Mouse (Mus musculus) forebrain, embryonic 16.5 days (tissue): ENCODE measurements at regions not wholly inside any gene's neighbourhood (a gene's known extent, or its start where the extent isn't known, plus 50 kb on each side); places are given as distances from the start of the nearest gene placed in this dataset.

Experiments used
- ATAC-seq: fragments of 200-750 bp; cut with Nextera tagmentation; 2 replicates; pipeline ENCODE4 v1.8.0; 2017; ENCODE audit warnings: mild to moderate bottlenecking, moderate library complexity
- H3K27ac ChIP-seq: fragments of 300-500 bp; sonication (generic); 2 replicates; pipeline ENCODE4 v1.5.1; 2014; ENCODE audit warnings: low read length, control low read depth
- H3K27me3 ChIP-seq: fragments of 300-500 bp; sonication (generic); replicated peaks from 2 replicates; pipeline ENCODE4 v1.6.1; 2014; ENCODE audit warnings: low read length; ENCODE audit not compliant: control insufficient read depth, insufficient read depth
- H3K36me3 ChIP-seq: fragments of 300-500 bp; sonication (generic); 2 replicates; pipeline ENCODE4 v1.6.1; 2014; ENCODE audit not compliant: control insufficient read depth, insufficient read depth
- H3K4me1 ChIP-seq: fragments of 300-500 bp; sonication (generic); replicated peaks from 2 replicates; pipeline ENCODE4 v1.6.1; 2014; ENCODE audit warnings: low read length; ENCODE audit not compliant: control insufficient read depth, insufficient read depth
- H3K4me2 ChIP-seq: fragments of 300-500 bp; sonication (generic); 2 replicates; pipeline ENCODE4 v1.6.1; 2014; ENCODE audit warnings: mild to moderate bottlenecking, low read length, control low read depth
- H3K4me3 ChIP-seq: fragments of 300-500 bp; sonication (generic); replicated peaks from 2 replicates; pipeline ENCODE4 v1.5.1; 2014; ENCODE audit warnings: mild to moderate bottlenecking, low read length, control low read depth
- H3K9ac ChIP-seq: fragments of 300-500 bp; sonication (generic); replicated peaks from 2 replicates; pipeline ENCODE4 v1.6.1; 2014; ENCODE audit warnings: low read depth, low read length, control low read depth
- H3K9me3 ChIP-seq: fragments of 300-500 bp; sonication (generic); 2 replicates; pipeline ENCODE4 v1.6.1; 2016; ENCODE audit warnings: low read length; ENCODE audit not compliant: control insufficient read depth
- WGBS: fragments of 180-500 bp; shearing (Covaris S2); extraction: QIAGEN DNeasy Blood & Tissue Kit; methylation state at CpG from one replicate; pipeline ENCODE4 v1.1.7; 2014; 5-methylcytosine and 5-hydroxymethylcytosine counted together

- H3K27ac ChIP-seq = no peak overlapping the region
- H3K4me1 ChIP-seq = 0 out of 2 replicates have a peak, but pooled peaks cover 7% of the 10 kb centered on the region
- no peaks in the 10 kb centered on the region for H3K36me3 ChIP-seq
- no peak for ATAC-seq
- no peaks in the 10 kb centered on the region for H3K9me3 ChIP-seq
- H3K27me3 ChIP-seq = no peaks in the 10 kb centered on the region
- no peak overlapping the region for H3K4me3 ChIP-seq
- H3K4me2 ChIP-seq = no peak overlapping the region
- 9% methylated on average over 3 of the region's 3 CpGs for WGBS
- H3K9ac ChIP-seq = no peak overlapping the region
Measured at GRCm38 (mm10) chr1:137636321-137636944, 539.1 kb downstream of the Ptprc start.

DNA sequence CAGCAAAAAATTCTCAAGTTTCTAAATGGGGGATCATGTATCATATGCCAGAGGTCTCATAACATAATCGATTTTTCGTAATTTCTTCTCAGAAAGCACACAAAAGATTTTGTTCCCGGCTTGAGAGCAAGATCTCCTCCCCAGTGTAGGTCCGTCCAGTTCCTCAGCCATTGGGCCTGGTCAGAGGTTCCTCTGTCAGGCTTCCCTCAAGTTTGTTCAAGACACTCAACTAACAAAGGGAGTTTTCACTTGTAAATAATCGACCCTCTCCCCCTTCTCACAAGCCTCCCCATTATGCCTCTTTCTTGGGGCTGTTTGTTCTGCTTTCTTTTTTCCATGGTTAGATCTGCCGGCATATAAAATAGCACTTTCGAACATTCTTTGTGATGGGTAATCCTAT, 539.7 kb downstream of the Ptprc start:
- no peak overlapping the region for H3K4me3 ChIP-seq
- H3K27me3 ChIP-seq = no peaks in the 10 kb centered on the region
- no peaks in the 10 kb centered on the region for H3K9me3 ChIP-seq
- H3K36me3 ChIP-seq = no peaks in the 10 kb centered on the region
- H3K4me1 ChIP-seq = 0 out of 2 replicates have a peak, but pooled peaks cover 7% of the 10 kb centered on the region
- no peak overlapping the region for H3K9ac ChIP-seq
- ATAC-seq = peak; percentile 54
- H3K4me2 ChIP-seq = no peak overlapping the region
- H3K27ac ChIP-seq = no peak overlapping the region
- WGBS = 11% methylated on average over 7 of the region's 7 CpGs

GRCm38 (mm10) chr1:137631546-137631945, 544.0 kb downstream of the Ptprc start:
- Histone ChIP-seq H3K4me1 (0 out of 2 replicates have a peak, but pooled peaks cover 3% of the 10 kb centered on the region), H3K9ac (no peak overlapping the region), H3K4me3 (no peak overlapping the region), H3K27me3 (no peaks in the 10 kb centered on the region), H3K4me2 (no peak overlapping the region), H3K27ac (no peak overlapping the region), H3K36me3 (no peaks in the 10 kb centered on the region), H3K9me3 (no peaks in the 10 kb centered on the region)
- no peak for ATAC-seq

DNA sequence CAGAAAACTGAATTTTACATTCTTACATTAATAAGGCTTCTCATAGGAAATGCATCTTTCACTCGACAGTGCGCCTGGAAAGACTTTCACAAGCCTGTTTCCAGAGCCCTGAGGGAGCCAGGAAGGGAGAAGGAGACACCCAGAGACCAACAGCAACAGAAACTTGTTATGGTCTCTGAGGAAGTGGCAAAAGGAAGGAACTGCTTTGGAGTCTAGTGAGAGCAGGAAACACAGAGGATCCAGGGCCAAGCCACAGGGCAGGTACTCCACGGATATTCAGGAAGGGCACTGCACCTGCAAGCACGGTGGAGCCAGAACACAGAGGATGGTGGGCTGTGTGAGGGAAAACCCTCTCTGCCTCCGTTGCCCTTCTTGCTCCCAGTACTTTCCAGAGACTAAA, 554.8 kb downstream of the Ptprc start:
- Histone ChIP-seq H3K27me3 (no peaks in the 10 kb centered on the region), H3K36me3 (no peaks in the 10 kb centered on the region), H3K4me2 (no peak overlapping the region), H3K27ac (no peak overlapping the region), H3K9ac (no peak overlapping the region), H3K4me3 (no peak overlapping the region), H3K4me1 (peaks cover 6% of the 10 kb centered on the region), H3K9me3 (no peaks in the 10 kb centered on the region)
- WGBS = 78% methylated on average over 5 of the region's 5 CpGs
- ATAC-seq = no peak

- no peak overlapping the region for H3K27ac ChIP-seq
- no peak overlapping the region for H3K9ac ChIP-seq
- no peaks in the 10 kb centered on the region for H3K9me3 ChIP-seq
- peak; percentile 50; the same call in 1 of the 2 replicates for ATAC-seq
- H3K4me1 ChIP-seq = peaks cover 6% of the 10 kb centered on the region
- H3K36me3 ChIP-seq = no peaks in the 10 kb centered on the region
- 84% methylated on average over 2 of the region's 2 CpGs for WGBS
- H3K4me3 ChIP-seq = no peak overlapping the region
- no peaks in the 10 kb centered on the region for H3K27me3 ChIP-seq
- H3K4me2 ChIP-seq = no peak overlapping the region
Measured at GRCm38 (mm10) chr1:137618231-137618630, 557.3 kb downstream of the Ptprc start.

DNA sequence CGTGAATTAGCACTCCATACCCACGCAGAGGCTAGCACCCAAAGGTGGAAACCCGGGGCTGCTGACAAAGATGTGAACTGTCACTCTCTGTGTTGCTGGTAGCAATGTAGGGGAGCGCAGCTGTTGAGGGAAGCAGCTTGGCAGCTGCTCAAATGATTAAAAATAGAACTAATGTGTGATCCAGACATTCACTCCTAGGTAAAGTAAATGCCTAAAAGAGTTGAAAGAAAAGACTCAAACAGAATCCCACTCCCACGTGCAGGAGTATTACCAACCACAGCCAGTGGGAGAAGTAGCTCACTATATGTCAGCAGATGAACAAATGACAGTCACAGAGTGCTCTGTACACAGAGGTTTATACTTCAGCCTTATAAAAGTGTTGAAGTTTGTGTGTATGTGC, 558.0 kb downstream of the Ptprc start:
- ATAC-seq = peak; percentile 80
- no peaks in the 10 kb centered on the region for H3K9me3 ChIP-seq
- whole genome bisulfite sequencing = 42% methylated on average over 5 of the region's 5 CpGs

GRCm38 (mm10) chr1:137606716-137607115, 568.8 kb downstream of the Ptprc start:
- ATAC-seq = peak; percentile 62
- no peak overlapping the region for H3K4me3 ChIP-seq
- no peaks in the 10 kb centered on the region for H3K36me3 ChIP-seq
- H3K4me1 ChIP-seq = peaks cover 6% of the 10 kb centered on the region; the same call in 1 of the 2 replicates
- H3K9ac ChIP-seq = no peak overlapping the region
- H3K27me3 ChIP-seq = no peaks in the 10 kb centered on the region
- no peak overlapping the region; the same call in 1 of the 2 replicates for H3K4me2 ChIP-seq
- no peak overlapping the region; the same call in 1 of the 2 replicates for H3K27ac ChIP-seq
- no peaks in the 10 kb centered on the region for H3K9me3 ChIP-seq
- 81% methylated on average over 1 of the region's 1 CpGs for WGBS

More for the DNA sequence above, 558.0 kb downstream of the Ptprc start:
- H3K27me3 ChIP-seq = no peaks in the 10 kb centered on the region
- H3K27ac ChIP-seq = no peak overlapping the region
- no peak overlapping the region for H3K9ac ChIP-seq
- H3K4me2 ChIP-seq = no peak overlapping the region
- H3K36me3 ChIP-seq = no peaks in the 10 kb centered on the region
- H3K4me3 ChIP-seq = no peak overlapping the region
- H3K4me1 ChIP-seq = peaks cover 6% of the 10 kb centered on the region

- no peak overlapping the region for H3K9ac ChIP-seq
- H3K4me1 ChIP-seq = peaks cover 6% of the 10 kb centered on the region; the same call in 1 of the 2 replicates
- no peaks in the 10 kb centered on the region for H3K9me3 ChIP-seq
- no peaks in the 10 kb centered on the region for H3K27me3 ChIP-seq
- H3K4me3 ChIP-seq = no peak overlapping the region
- H3K4me2 ChIP-seq = peak overlapping the region; percentile 18
- H3K36me3 ChIP-seq = no peaks in the 10 kb centered on the region
- ATAC-seq = peak; percentile 80
- H3K27ac ChIP-seq = peak overlapping the region; percentile 43; the same call in 1 of the 2 replicates
- WGBS = 49% methylated on average over 11 of the region's 11 CpGs
Measured at GRCm38 (mm10) chr1:137605890-137606663, 569.4 kb downstream of the Ptprc start.

GRCm38 (mm10) chr1:137593732-137594131, 581.8 kb downstream of the Ptprc start:
- Histone ChIP-seq H3K4me2 (no peak overlapping the region), H3K27me3 (no peaks in the 10 kb centered on the region), H3K4me3 (no peak overlapping the region), H3K36me3 (no peaks in the 10 kb centered on the region), H3K4me1 (no peaks in the 10 kb centered on the region; the same call in 1 of the 2 replicates), H3K9me3 (no peaks in the 10 kb centered on the region), H3K27ac (no peak overlapping the region), H3K9ac (no peak overlapping the region)
- no peak for ATAC-seq
- 93% methylated on average over 7 of the region's 7 CpGs for WGBS
